Mouse (Mus musculus) left cerebral cortex, postnatal 36 days (tissue): ENCODE measurements around the gene Nme1. TPM values are rescaled to one million over a fixed set of nuclear protein-coding genes. Genes with fewer than 3 reads are reported as not detected.
"Not testable (repeated sequence)": the region's sequence is repeated elsewhere in the genome, so short reads cannot be mapped to it uniquely, and the experiment has no call there.

Source experiments
- DNase-seq, 2 experiments: peaks; one replicate each; pipeline ENCODE4 v3.0.0; 2021 to 2022; ENCODE audit warnings: low spot score in 2 of 2, mixed read lengths in 1 of 2
- intact Hi-C: fragments of 180-260 bp; cut with DNase I; formaldehyde crosslinking; loops from one replicate; pipeline ENCODE4 v1.15.1; 2025
- total RNA-seq, 2 experiments: library from RNA; stranded (reverse); gene quantifications; 2 replicates each; pipeline ENCODE4 v1.2.3; 2021

Gene Nme1
- total RNA-seq, 2 experiments from 2014 or later = 109 to 116 TPM

DNA sequence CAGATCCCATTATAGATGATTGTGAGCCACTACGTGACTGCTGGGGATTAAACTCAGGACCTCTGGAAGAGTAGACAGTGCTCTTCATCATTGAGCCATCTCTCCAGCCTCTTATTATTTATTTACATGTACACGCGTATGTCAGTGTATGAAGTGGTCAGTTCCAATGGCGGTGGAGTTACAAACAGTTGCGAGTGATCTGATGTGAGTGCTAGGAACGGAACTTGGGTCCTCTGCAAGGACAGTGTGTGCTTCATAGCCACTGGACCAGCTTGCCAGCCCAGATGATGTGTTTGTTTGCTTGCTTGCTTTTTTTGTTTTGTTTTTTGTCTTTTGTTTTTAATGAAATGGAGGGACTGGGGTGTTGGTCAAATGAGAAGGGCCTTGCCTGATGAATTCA, 850 bp upstream of the Nme1 start:
- intact Hi-C loops = loop anchor here (2.0 kb wide), 1 partner anchor 118 kb away; no protein-coding TSS in a partner anchor
- no peak for DNase-seq

DNA sequence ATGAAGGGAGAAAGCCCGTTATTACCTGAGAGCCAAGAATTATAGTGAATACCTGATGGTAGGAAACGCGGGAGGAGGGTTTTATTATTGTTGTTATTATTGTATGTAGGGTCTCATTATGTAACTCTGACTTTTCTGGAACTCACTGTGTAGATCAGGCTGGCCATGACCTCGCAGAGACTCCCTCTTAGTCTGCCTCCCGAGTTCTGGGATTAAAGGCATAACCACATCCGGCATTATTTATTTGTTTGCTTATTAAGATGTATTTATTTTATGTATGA, 467 bp upstream of the Nme1 start:
- intact Hi-C loops = loop anchor here (1.0 to 2.0 kb wide), 2 partner anchors 27 to 118 kb away; no protein-coding TSS in a partner anchor

DNA sequence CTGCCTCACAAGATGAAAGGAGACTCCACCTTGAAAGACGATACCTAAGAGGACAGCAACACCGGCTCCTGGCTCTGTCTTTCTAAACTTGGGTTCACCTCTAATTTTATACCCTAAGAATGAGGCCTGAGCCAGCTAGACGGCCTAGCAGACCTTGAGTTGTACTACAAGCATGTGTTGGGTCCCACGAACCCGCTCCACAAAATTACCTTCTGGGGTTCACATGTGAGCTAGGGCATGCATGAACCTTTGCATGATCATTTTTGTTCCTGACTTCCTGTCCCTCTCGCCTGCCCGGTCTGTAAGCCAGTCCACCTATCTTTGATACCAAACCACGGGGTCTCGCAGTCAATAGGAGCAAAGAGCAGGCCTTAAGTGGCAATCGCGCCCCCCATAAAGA, 940 bp downstream of the Nme1 start:
- intact Hi-C loops = no loop called here
- DNase-seq = no peak

More for the DNA sequence above, 467 bp upstream of the Nme1 start:
- no peak for DNase-seq

DNA sequence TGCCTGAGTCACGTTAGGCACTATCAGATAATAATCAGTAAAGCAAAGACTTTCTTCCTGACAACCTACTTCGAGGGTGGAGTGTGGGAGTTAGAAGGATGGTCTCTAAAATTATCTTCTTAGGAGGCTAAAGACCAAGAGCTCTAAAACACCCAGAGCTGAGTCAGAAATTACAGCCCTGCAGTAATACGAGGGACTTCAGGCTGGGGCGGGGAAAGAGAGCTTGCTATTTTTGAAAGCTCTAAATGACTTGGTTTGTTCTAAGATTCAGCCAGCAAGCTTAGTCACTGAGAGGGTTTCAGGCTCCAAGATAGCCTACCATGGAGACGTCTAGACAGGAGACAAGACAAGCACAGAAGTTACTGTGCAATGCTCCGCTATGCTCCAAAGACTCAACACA, 2.9 kb downstream of the Nme1 start:
- intact Hi-C loops = no loop called here
- DNase-seq = no peak

DNA sequence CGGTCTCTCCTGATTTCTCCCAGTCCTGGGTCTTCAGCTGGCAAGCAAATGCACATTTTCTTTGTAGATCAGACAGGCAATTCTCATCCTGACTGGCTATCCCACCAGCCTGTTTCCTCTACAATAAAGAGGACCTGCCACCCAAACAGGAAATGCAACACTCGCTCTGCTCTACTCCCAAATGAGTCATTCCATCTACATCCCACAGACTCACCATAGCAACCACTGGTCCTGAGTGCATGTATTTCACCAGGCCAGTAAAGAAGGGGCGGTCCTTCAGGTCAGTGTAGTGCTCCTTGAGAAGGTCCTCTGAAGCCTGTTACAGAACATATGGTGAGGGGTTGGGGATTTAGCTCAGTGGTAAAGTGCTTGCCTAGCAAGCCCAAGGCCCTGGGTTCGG, 5.3 kb downstream of the Nme1 start:
- no peak for DNase-seq
- intact Hi-C loops = no loop called here

DNA sequence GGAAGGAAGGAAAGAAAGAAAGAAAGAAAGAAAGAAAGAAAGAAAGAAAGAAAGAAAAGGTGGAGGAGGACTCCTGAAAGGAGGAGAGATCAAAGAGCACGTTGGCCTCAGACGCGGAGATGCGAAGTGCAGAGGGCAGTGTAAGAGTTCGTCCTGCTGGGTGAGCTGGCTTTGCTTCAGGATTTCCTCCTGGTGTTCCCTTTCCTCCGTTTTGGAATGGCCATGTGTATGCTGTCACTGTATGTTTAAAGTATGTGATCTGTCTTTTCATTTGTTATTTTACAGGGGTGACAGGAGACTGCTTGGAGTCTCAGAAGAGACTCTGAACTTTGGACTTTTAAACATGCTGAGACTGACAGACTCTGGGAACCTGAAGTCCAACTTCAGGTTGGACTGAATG, 6.8 kb downstream of the Nme1 start:
- intact Hi-C loops = no loop called here
- no peak for DNase-seq

DNA sequence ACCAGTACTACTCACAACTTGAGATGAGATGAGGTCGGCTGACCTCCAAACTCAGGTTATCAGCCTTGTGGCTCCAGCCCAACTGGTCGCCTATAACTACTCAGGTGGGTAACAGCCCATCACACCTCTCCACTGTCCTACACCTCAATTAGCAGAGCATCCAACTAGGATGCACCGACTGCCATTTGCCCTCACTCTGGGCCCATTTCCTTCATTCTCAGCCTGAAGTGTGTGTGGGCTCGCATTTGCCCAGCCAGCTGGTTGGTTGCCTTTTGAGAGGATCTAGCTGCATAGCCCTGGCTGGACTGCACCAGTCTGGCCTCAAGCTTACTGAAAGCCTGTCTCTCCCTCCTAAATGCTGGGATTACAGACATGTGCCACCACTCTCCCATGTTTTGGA, 10.6 kb downstream of the Nme1 start:
- intact Hi-C loops = no loop called here
- DNase-seq = no peak

DNA sequence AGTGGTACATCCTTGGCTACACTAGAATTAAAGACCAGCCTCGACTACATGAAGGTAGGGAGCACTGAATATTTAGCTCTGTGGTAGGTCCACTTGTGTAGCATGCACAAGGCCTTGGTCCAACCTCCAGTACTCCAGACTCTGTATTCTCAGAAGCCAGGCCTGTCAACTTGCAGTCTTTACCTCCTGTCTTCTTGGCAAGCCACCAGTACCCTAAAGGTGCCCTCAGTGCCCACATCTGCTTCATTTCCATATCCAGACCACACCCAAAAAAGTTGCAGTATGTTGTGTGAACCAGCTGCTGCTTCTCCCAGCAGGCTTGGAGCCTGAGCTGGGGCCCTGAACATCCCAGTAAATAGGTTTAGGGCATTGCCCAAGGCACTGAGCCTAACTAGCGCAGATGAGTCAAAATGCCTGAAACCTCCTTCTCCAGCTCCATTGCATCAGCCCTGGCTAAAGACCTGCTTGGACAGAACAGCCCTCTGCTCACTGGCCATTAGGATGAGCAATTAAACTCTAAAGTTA, 11.2 kb downstream of the Nme1 start:
- DNase-seq = no peak
- intact Hi-C loops = no loop called here

DNA sequence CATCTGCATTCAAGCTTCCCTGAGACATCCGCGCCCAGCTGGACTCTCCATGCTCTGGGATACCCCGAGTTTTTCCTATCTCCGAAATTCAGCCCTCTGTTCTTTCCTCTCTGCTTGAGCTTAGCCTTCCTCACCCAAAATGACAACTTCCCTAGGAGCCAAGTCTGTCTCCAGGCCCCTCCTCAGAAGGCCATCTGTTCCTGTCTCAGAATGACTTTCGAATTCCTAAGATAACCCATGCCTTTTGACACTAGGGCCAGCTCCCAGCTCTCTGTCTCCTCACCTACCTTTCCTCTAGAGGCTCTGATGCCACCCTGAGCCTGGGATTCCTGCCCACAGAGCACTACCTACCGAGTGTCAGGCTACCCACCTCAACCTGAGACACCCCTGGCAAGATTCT, 12.2 kb downstream of the Nme1 start, which contains the start of gene Nme2:
Gene Nme2, minus strand, starts transcription at position 101 of the 400 bp plus-strand sequence.
- intact Hi-C loops = no loop called here
- no peak for DNase-seq

DNA sequence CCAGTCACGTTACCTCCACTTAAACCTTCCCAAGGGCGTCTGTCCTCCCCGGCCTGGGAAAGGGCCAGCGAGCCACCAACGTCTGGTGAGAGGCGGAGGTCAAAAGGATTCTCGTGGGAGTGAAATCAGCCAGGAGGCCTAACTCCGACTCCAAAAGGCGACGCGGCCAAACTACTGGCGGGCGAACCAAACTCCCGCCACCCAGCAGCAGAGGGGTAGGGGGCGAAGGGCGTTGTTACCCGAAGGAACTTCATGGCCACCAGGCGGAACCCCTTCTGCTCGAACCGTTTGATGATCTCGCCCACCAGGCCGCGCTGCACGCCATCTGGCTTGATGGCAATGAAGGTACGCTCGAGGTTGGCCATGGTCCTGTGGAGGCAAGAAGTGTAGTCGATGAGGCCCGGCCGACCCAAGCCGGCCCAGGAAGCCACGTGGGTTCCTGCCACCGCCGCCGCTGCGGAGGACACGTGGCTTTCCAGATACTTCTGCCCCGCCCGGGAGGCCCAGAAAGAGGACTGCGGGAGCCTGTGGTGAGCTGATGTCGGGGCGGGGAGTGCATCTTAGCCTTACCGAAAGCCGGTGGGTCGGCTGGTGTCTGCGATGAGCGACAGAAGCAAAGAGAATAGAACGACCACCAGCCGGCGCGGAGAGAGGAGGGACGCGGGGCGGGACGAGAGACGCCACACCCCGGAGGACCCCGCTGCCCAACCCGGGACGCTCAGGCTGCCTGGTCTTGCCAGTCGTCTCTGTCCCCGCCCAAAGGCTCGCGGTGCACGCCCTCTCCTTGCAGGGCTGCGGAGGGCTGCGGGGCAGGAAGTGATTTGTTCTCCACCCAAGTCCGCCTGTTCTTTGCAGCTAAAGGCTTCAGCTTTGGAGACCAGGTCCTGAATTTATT, 12.8 kb downstream of the Nme1 start:
- intact Hi-C loops = no loop called here
- DNase-seq = peak; percentile 87

DNA sequence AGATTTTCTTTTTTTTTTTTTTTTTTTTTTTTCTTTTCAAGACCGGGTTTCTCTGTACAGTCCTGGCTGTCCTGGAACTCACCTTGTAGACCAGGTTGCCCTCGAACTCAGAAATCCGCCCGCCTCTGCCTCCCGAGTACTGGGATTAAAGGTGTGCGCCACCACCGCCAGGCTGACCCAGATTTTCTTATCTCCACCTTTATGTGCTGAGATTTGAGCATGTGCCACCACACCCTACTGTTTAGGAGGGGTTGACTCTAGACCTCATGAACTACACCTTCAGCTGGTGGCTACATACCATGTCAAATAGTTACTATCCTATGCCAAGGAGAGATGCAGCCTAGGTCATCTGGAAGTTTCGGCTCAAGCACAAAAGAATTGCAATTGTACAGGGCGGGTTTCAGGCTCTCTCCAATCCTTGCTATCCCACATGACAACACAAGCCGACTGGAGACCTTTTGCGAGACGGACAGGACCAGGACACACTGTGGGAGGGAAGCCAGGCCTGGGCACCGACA, 13.5 kb downstream of the Nme1 start:
- no peak for DNase-seq
- intact Hi-C loops = no loop called here

DNA sequence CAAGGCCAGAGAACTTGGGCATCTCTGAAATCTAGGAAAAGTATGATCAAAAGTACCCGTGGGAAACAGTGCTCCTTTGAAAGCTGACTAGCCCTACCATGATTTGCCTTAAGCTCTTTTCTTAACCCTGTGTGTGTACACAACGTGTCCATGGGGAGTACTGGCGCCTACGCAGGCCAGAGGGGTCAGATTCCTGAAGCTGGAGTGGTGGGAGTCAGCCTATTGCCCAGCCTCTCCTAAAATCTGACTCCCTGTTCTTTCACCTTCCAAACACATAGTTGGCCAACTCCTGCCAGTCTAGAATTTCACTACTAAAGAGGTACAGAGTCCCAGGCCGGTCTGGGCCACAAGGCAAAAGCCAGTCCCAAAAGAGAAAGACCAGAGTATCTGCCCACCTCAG, 15.9 kb downstream of the Nme1 start:
- intact Hi-C loops = no loop called here

DNA sequence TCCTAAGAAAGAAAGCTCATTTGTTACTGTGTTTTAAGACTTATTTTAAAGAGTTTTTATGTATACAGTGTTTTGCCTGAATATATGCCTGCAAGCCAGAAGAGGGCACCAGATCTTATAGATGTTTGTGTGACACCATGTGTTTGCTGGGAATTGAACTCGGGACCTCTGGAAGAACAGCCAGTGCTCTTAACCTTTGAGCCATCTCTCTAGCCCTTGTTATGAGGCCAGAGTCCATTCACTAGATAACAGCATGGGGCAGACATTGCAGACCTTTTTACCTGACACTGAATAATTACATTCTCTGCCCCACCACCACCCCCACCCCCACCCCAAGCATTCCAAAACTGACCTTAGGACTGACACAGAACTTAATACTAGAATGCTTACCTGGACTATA, 18.3 kb downstream of the Nme1 start:
- DNase-seq = no peak
- intact Hi-C loops = no loop called here

More for the DNA sequence above, 15.9 kb downstream of the Nme1 start:
- no peak for DNase-seq

DNA sequence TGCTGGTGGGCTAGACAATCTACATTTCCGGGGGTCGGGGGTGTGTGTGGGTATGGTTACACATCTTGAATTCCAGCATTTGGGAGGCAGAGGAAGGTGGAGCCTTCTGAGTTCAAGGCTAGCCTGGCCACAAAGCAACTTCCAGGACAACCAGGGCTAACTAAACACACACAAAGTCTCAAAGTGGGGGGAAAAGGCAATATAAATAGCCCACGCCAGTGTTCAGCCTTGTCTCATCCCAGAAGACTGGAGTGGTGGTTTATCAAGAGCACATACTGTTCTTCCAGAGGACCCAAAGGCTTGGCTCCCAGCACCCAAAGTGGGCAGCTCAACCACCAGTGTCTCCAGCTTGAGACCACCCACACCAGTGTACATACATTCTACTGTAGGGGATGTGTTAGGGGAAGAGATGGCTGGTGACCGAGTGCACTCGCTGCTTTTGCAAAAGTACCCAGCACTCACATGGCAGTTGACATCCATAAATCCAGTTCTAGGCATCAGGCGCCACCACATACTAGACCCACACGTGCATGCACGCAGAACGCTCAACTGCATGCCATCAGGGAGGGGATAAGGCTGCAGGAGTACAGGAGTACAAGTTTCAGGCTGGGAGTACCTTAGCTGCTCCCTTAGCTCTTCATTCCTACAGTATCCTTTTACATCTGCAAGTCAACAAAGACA, 19.3 kb downstream of the Nme1 start:
- intact Hi-C loops = no loop called here
- DNase-seq = no peak

DNA sequence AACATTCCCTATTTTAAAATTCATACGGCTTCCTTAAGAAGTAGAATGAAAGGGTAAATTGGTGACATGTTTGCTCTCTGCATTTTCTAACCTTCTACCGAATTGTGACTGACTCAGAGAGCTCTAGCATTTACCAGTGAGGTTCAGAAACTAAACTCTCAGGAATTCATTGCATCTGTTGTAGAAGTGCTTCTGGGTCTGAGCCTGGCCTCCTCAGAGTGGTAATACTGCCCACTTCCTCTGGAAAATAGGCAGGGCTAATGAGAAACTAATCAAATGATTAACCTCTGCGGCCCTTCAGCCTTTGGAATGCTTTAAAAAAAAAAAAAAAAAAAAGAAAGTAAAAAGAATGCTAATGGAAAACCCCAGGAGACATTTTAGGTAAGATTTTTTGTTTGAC, 23.3 kb downstream of the Nme1 start:
- intact Hi-C loops = no loop called here
- DNase-seq = no peak

DNA sequence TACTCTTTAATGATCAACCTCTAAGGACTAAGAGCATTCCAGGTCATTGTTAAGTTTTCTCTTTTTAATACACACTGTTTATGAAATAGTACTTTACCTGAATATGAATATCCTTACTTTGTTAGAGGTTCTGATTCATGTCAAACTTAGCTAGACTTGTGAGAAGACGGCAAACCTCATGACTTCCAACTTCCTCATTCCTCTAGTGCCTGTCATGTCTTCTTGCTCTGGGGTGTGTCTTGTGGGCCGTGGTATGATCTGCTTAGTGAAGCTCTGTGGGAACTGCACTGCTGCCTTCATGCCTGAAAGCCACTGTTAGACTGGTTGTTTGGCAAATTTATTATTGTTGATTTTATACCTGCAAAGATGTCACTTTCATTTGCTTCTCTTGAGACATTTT, 27.4 kb downstream of the Nme1 start:
- no peak for DNase-seq

DNA sequence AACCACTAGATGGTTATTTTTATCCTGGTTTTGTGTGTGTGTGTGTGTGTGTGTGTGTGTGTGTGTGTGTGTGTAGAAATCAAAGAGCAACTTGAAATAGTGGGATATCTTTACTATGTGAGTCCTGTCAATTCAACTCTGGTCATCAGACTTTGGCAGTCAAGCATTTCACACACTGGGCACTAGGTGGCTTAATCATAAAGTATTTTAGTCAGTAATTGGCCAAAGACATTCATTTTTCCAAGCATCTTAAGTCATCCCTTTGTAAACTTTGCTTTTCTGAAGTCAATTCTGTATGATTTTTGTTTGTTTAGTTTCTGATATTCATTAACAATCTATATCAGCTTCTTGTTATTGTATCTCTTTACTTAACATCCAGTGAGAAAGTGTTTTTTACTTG, 39.2 kb downstream of the Nme1 start:
- no peak for DNase-seq
- intact Hi-C loops = no loop called here

More for the DNA sequence above, 27.4 kb downstream of the Nme1 start:
- intact Hi-C loops = no loop called here

DNA sequence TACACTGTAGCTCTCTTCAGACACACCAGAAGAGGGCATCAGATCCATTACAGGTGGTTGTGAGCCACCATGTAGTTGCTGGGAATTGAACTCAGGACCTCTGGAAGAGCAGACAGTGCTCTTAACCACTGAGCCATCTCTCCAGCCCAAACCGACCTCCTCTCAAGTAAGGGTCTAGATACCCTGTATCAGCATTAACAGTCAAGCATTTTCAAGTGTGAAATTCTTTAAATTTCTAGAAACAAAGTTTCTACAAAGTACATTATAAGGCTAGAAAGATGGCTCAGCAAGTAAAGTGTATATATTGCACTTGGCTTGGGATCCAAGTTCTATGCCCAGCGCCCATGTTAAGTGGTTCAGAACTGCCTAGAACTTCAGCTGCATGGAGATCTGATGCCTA, 53.3 kb downstream of the Nme1 start:
- intact Hi-C loops, DNase-seq: not testable (repeated sequence)

DNA sequence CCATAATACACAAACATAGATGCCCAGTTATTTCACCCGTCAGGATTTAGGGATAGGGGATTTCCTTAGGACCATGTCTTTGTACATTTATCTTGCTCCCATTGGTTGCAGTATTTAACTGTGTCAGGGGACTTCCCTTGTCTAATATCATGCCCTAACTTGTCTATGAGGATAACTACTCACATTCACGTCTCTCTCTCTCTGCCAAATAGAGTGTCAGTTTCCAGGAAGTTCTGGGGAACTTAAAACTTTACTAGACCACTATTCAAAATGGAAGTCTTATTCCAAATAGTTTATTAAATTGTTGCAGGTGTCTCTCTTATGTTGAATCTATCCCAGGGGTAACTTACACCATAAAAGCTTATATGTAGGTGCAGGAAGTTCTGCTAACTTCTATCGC, 56.7 kb downstream of the Nme1 start:
- intact Hi-C loops = no loop called here
- no peak for DNase-seq

DNA sequence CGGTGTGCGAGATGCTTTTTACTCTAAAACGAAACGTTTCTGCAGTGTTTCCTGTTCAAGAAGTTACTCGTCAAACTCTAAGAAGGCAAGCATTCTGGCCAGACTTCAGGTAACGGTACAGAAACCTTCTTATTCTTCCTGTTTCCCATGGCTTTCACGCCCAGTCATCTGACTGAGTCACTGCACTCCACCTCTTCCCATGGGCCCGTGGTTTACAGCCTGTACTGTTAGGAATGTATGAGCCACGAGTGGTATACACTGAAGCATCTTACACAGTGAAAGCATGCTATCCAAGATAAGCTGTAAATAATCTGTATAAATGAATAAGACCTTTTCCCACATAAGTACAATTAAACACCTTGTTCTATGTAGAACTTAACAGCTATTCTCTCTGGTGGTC, 59.5 kb downstream of the Nme1 start:
- DNase-seq = no peak
- intact Hi-C loops = no loop called here

DNA sequence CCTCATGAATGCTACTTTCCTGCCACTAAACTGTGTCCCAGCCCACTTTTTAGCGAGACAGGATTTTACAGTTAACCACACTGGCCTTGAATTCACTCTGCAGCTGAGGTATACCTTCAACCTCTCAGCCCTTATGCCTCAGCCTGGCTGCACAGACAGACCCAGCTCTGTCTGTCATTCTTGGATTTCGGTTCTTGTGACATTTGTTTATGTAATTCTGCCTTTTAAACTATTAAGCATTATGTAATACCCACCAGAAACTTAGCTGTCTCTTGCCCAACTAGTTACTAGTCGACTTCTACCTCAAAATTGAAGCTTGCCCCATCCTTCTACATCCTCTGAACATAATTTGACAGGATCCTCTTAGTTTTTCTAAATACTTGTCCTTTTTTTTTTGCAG, 60.5 kb downstream of the Nme1 start:
- intact Hi-C loops = no loop called here
- no peak for DNase-seq
